Mouse (Mus musculus) neural tube, embryonic 12.5 days (tissue): ENCODE results near the gene Ppme1. TPM values are rescaled to one million over a fixed set of nuclear protein-coding genes. Genes with fewer than 3 reads are reported as not detected.
A peak's percentile ranks its signal among the peaks of the same experiment; 100 is the strongest.

ENCODE experiments used
- ATAC-seq: fragments of 200-750 bp; cut with Nextera tagmentation; 2 replicates; pipeline ENCODE4 v1.8.0; 2017; ENCODE audit warnings: low read depth, mild to moderate bottlenecking, moderate TSS enrichment, moderate library complexity; ENCODE audit not compliant: low FRiP score
- H3K27ac ChIP-seq: fragments of 300-500 bp; sonication (generic); 2 replicates; pipeline ENCODE4 v1.5.1; 2016
- H3K27me3 ChIP-seq: fragments of 300-500 bp; sonication (generic); replicated peaks from 2 replicates; pipeline ENCODE4 v1.6.1; 2016; ENCODE audit warnings: mild to moderate bottlenecking
- H3K36me3 ChIP-seq: fragments of 300-500 bp; sonication (generic); 2 replicates; pipeline ENCODE4 v1.6.1; 2016; ENCODE audit warnings: mild to moderate bottlenecking
- H3K4me1 ChIP-seq: fragments of 300-500 bp; sonication (generic); 2 replicates; pipeline ENCODE4 v1.6.1; 2016
- H3K4me2 ChIP-seq: fragments of 300-500 bp; sonication (generic); replicated peaks from 2 replicates; pipeline ENCODE4 v1.6.1; 2016; ENCODE audit warnings: mild to moderate bottlenecking
- H3K4me3 ChIP-seq: fragments of 300-500 bp; sonication (generic); 2 replicates; pipeline ENCODE4 v1.5.1; 2016
- H3K9ac ChIP-seq: fragments of 300-500 bp; sonication (generic); 2 replicates; pipeline ENCODE4 v1.6.1; 2016; ENCODE audit warnings: mild to moderate bottlenecking
- H3K9me3 ChIP-seq: fragments of 300-500 bp; sonication (generic); 2 replicates; pipeline ENCODE4 v1.6.1; 2016; ENCODE audit warnings: mild to moderate bottlenecking
- WGBS: fragments of 180-500 bp; shearing (Covaris S2); methylation state at CpG from one replicate; pipeline ENCODE4 v1.1.7; 2016; 5-methylcytosine and 5-hydroxymethylcytosine counted together
- polyA plus RNA-seq: library from polyadenylated mRNA; unstranded; fragments of >200 nt; fragmentation: Nextera tagmentation; extraction: Ambion mirVana; gene quantifications from 2 replicates; pipeline ENCODE4 v1.2.1, GENCODE M21; 2016

Gene Ppme1
- polyA plus RNA-seq, 1 experiment from 2014 or later = 127 TPM

DNA sequence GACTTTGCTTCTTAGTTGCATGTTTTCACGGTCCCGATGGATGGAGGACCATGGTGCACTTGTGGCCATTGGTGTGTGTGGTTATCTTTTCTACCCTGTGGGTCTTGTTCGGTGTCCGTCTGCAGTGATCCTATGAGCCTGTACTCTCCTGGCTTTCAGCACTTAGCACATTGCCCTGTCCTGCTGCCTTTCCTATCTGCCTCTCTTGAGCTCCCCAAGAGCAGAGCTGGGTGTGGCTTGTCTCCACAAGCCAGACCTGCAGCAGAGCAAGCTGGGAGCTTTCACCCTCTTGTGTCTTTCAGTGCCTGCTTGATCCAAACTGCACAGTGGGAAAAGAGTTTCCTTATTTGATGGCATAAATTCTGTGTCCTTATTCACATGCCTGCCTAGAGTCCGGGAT is 54.6 kb downstream of the Ppme1 start:
- 97% methylated on average over 5 of the region's 5 CpGs for WGBS
- H3K27ac ChIP-seq = no peak overlapping the region
- no peak overlapping the region for H3K4me3 ChIP-seq
- no peaks in the 10 kb centered on the region for H3K9me3 ChIP-seq
- H3K4me2 ChIP-seq = no peak overlapping the region
- H3K9ac ChIP-seq = no peak overlapping the region
- ATAC-seq = no peak
- H3K4me1 ChIP-seq = no peaks in the 10 kb centered on the region
- no peaks in the 10 kb centered on the region for H3K36me3 ChIP-seq
- no peaks in the 10 kb centered on the region for H3K27me3 ChIP-seq

DNA sequence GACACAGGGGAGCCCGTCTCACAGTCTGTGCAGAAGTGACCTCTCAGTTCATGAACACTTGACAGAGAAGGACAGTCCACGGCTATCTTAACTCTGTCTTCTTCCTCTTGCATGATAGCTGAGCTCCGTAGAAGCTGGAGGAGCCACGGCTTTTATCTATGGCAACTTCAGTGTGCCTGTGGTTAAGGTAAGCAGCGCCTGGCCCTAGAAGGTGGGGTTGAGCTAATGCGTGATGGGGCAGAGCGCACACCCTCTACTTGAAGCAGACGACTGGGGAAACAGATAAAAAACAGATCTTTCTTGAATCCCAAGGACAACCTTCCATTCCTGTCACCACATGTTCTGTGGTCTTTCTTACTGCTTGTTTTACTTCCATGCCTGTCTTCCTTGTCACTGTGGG is 55.2 kb downstream of the Ppme1 start:
- Histone ChIP-seq H3K9ac (no peak overlapping the region), H3K36me3 (no peaks in the 10 kb centered on the region), H3K4me2 (no peak overlapping the region), H3K4me1 (no peaks in the 10 kb centered on the region), H3K4me3 (no peak overlapping the region), H3K9me3 (no peaks in the 10 kb centered on the region), H3K27ac (no peak overlapping the region), H3K27me3 (no peaks in the 10 kb centered on the region)
- ATAC-seq = no peak
- WGBS = 94% methylated on average over 8 of the region's 8 CpGs

DNA sequence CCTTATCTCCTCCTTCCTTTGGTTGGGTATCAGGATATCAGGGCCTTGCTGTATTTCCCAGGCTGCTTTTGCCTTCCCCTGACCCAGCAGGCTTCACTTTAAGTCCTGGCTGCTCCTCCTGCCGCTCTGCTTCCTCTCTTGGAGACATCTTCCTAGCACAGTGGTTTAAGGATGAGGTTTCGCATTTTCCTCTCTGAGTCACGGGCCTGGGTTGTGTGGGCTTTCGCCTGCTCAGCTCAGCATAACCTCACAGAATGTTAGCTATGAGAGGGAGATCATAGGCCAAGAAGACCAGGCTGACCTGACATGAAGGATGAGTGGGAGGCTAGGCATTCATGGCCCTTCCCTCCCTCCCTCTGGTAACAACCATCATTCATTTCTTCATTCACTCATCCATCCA is 59.4 kb downstream of the Ppme1 start:
- ATAC-seq = no peak
- no peak overlapping the region for H3K4me3 ChIP-seq
- no peak overlapping the region for H3K9ac ChIP-seq
- H3K9me3 ChIP-seq = no peaks in the 10 kb centered on the region
- WGBS = 86% methylated on average over 4 of the region's 4 CpGs
- no peak overlapping the region for H3K4me2 ChIP-seq
- H3K4me1 ChIP-seq = peaks cover 21% of the 10 kb centered on the region; the same call in 1 of the 2 replicates
- H3K27ac ChIP-seq = no peak overlapping the region
- no peaks in the 10 kb centered on the region for H3K36me3 ChIP-seq
- no peaks in the 10 kb centered on the region for H3K27me3 ChIP-seq

DNA sequence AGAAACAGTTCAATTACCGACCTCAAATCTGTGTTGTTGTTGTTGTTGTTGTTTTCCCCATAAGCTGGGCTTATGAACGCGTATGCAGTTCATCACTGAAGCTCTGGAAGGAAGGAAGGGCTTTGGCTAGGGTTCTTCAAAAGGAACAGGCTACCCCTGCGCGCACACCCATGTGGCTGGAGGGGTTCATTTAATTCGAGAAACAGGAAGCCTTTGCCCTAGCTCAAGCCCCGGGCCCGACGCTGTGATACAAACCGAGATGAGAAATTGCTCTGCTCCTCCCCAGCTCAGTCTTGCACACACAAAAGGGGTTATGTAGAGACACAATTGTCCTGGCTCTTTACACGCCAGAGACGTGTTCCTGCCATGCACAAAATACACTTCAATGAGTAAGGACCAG is 61.8 kb downstream of the Ppme1 start:
- H3K27ac ChIP-seq = no peak overlapping the region
- no peak overlapping the region for H3K4me3 ChIP-seq
- H3K36me3 ChIP-seq = no peaks in the 10 kb centered on the region
- ATAC-seq = no peak
- WGBS = 80% methylated on average over 12 of the region's 12 CpGs
- H3K27me3 ChIP-seq = no peaks in the 10 kb centered on the region
- no peak overlapping the region for H3K4me2 ChIP-seq
- H3K4me1 ChIP-seq = peaks cover 25% of the 10 kb centered on the region; the same call in 1 of the 2 replicates
- H3K9me3 ChIP-seq = no peaks in the 10 kb centered on the region
- no peak overlapping the region for H3K9ac ChIP-seq

DNA sequence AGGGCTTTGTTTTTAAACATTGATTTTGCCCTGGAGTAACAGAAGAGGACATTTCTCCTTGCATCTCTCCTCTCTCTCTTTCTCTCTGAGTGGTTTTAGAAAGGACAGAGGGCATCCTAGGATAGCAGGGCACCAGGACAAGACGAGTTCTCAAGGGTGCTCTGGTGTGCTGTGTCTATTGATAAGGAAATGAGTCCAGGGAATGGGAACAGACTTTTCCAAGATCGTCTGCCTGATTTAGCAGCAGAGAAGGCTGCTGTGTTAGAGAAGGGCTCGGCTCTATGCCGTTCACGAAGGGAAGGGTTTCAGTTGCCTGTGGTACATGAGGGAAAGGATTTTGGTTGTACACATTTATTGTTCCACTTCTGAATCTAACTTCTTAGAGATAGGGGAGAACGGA is 62.4 kb downstream of the Ppme1 start:
- no peaks in the 10 kb centered on the region for H3K27me3 ChIP-seq
- no peak overlapping the region for H3K4me2 ChIP-seq
- ATAC-seq = no peak
- no peak overlapping the region for H3K27ac ChIP-seq
- no peaks in the 10 kb centered on the region for H3K36me3 ChIP-seq
- H3K4me1 ChIP-seq = peaks cover 25% of the 10 kb centered on the region; the same call in 1 of the 2 replicates
- no peaks in the 10 kb centered on the region for H3K9me3 ChIP-seq
- no peak overlapping the region for H3K4me3 ChIP-seq
- WGBS = 49% methylated on average over 6 of the region's 6 CpGs
- no peak overlapping the region for H3K9ac ChIP-seq

DNA sequence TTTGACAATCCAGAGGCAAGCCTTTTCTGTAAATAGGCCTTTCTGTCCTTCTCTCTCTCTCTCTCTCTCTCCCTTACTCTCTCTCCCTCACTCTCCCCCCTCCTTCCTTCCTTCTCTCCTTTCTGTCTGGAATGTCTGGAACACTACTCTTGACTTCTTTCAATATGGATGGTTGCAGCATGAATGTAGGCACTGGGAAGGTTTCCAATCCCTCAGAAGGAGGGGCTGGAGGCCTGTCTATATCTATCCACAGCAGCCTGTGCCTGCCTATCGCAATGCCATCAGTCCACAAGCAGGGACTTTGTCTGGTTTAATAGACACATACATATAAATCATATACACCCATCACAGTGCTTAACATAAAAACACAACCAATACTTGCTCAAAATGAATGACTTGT is 62.9 kb downstream of the Ppme1 start:
- Histone ChIP-seq H3K36me3 (no peaks in the 10 kb centered on the region), H3K27ac (no peak overlapping the region), H3K4me3 (no peak overlapping the region), H3K27me3 (no peaks in the 10 kb centered on the region), H3K4me1 (peaks cover 25% of the 10 kb centered on the region; the same call in 1 of the 2 replicates), H3K9me3 (no peaks in the 10 kb centered on the region), H3K4me2 (no peak overlapping the region), H3K9ac (no peak overlapping the region)
- no peak for ATAC-seq
- 50% methylated on average over 1 of the region's 1 CpGs for WGBS

DNA sequence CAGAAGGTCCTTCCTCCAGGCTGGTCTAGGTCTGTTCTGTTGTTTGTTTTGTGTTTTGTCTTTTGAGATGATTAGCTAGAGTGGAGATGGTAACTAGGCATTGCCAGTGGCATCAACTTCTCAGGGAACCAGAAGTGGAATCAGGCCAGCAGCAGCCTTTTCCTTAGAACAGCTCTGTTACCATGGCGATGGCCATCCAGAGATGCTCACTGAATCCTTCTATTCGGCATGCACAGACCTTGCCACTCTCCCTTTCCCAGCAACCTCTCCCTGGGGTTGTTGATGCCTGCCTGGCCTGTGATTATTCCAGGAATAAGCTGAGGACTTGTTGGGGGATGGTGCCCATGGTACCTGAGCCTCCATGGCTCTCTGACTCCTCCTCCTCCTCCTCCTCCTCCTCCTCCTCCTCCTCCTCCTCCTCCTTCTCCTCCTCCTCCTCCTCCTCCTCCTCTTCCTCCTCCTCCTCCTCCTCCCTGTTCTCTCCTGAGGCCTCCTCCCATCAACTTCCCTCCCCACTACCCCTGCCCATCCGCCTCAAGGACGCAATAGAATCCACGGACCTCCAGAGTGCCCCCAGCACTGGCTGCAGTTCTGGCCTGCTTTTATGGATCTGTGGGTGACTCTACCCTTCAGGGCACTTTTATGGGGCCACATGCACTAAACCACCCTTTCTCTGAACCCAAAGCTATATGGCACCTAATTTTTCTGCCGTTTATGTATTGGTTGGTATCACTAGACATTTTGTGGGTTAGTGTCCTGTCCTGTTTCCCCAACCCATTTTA is 64.0 kb downstream of the Ppme1 start:
- H3K4me1 ChIP-seq = peaks cover 25% of the 10 kb centered on the region; the same call in 1 of the 2 replicates
- peak; percentile 82 for ATAC-seq
- WGBS = 70% methylated on average over 6 of the region's 6 CpGs
- no peak overlapping the region for H3K9ac ChIP-seq
- H3K27ac ChIP-seq = no peak overlapping the region
- H3K4me2 ChIP-seq = no peak overlapping the region
- H3K27me3 ChIP-seq = no peaks in the 10 kb centered on the region
- H3K36me3 ChIP-seq = no peaks in the 10 kb centered on the region
- no peak overlapping the region for H3K4me3 ChIP-seq
- H3K9me3 ChIP-seq = no peaks in the 10 kb centered on the region

DNA sequence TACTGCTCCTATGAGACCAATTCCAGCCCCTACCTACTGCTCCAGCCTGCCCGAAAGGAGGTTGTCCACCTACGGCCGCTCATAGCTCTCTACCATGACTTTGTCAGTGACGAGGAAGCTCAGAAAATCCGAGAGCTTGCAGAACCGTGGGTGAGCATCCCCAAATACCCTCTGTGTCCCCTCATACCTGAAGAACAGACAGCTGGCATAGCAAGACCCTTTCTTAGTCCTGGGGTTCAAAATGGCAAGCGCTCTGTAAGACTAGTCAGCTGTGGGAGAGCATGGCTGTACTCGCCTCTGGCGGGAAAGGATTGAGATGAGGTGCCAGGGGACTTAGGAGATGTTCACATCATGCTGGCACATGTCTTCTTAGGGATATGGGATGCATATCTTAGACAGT is 66.2 kb downstream of the Ppme1 start:
- Histone ChIP-seq H3K9me3 (no peaks in the 10 kb centered on the region), H3K9ac (no peak overlapping the region), H3K4me2 (no peak overlapping the region), H3K4me1 (peaks cover 25% of the 10 kb centered on the region; the same call in 1 of the 2 replicates), H3K4me3 (no peak overlapping the region), H3K36me3 (no peaks in the 10 kb centered on the region), H3K27me3 (no peaks in the 10 kb centered on the region), H3K27ac (no peak overlapping the region)
- no peak for ATAC-seq
- 91% methylated on average over 9 of the region's 9 CpGs for WGBS

DNA sequence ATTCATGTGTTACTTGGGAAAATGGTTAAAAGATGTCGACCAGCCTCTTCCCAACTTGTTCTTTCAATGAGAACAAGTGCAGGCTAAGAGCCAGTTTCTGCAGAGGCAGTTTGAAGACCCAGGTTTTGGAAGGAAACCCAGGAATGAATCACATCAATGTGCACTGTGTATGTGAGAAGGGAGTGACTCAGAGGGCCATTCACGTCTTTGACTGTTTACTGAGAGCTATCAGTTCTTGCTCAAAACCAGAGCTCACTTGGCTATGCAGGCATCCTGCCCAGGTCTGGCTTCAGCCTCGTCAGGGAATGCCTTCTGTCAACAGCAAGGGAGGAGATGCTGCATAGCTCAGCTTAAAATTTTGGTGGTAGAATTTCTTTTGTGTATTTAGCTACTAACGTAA is 69.8 kb downstream of the Ppme1 start:
- Histone ChIP-seq H3K27ac (no peak overlapping the region), H3K27me3 (no peaks in the 10 kb centered on the region), H3K4me2 (no peak overlapping the region), H3K9me3 (no peaks in the 10 kb centered on the region), H3K4me1 (no peaks in the 10 kb centered on the region), H3K9ac (no peak overlapping the region), H3K36me3 (no peaks in the 10 kb centered on the region), H3K4me3 (no peak overlapping the region)
- no peak for ATAC-seq
- WGBS = 83% methylated on average over 4 of the region's 4 CpGs

DNA sequence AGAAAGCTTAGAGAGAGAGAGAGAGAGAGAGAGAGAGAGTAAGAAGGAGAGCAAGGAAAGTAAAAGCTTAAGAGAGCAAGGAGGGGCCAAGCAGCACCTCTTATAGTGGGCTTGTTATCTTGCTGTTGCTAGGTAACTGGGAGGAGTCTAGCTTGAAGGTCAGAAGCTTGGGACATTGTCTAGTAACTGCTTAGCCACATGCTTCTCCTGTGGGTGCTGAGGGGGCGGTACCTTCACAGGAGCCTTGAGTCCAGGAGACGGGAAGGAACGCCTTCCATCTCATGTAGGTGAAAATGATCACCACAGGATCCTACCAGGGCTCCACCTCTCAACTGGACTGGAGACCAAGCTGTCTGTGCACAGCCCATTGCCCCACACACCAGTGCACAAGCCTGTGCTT is 70.7 kb downstream of the Ppme1 start:
- Histone ChIP-seq H3K9me3 (no peaks in the 10 kb centered on the region), H3K9ac (no peak overlapping the region), H3K4me1 (no peaks in the 10 kb centered on the region), H3K4me2 (no peak overlapping the region), H3K27me3 (no peaks in the 10 kb centered on the region), H3K4me3 (no peak overlapping the region), H3K36me3 (no peaks in the 10 kb centered on the region), H3K27ac (no peak overlapping the region)
- no peak for ATAC-seq
- WGBS = 77% methylated on average over 3 of the region's 3 CpGs

DNA sequence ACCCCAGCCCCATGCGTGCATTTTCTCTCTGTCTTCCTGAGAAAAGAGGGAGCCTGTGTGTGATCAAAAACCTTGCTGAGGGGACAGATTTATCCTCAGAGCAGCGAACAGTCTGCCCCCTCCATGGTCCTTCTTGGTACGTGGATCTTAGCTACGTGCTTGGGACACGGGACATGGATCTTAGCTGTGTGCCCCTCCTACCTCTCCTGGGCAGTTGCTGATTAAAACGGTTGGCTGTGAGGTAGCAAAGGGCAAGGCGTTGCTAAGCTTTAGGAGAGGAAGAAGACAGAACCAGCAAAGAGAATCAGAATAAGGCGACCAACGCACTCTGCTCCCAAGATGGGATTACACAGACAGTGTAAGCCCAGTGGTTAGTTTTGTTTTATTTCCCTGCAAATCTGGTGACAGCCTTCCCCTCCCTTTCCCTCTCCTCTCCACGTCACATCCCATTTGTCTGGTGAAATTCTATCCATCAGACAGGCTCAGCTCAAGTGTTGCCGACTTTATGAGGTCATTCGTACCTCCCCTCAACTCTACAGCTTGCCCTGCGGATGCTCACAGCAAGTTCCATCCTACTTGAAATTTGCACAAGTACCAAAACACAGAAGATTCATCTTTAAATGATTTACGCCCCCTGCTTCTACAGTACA is 73.1 kb downstream of the Ppme1 start:
- Histone ChIP-seq H3K4me2 (no peak overlapping the region), H3K36me3 (no peaks in the 10 kb centered on the region), H3K9ac (no peak overlapping the region), H3K27me3 (no peaks in the 10 kb centered on the region), H3K4me1 (no peaks in the 10 kb centered on the region), H3K9me3 (no peaks in the 10 kb centered on the region), H3K27ac (no peak overlapping the region), H3K4me3 (no peak overlapping the region)
- 68% methylated on average over 14 of the region's 14 CpGs for WGBS
- ATAC-seq = no peak

DNA sequence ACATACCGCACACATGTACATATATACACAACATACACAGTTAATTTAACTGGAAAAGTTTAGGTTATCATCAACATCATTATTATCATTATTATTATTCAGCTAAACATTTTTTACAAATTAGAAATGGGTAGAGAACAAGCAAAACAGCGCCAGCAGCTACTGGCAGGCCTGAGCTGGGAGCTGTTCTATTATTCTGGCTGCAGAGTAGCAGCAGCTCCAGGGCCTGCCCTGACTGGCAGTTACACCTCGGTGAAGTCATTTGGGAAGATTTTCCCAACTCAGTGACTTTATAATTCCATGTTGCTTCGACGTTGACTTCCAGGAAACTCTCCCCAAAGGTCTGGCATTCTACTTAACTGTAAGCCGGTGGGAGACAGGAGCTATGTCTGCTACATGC is 75.4 kb downstream of the Ppme1 start:
- 92% methylated on average over 6 of the region's 6 CpGs for WGBS
- Histone ChIP-seq H3K9me3 (no peaks in the 10 kb centered on the region), H3K36me3 (no peaks in the 10 kb centered on the region), H3K4me1 (no peaks in the 10 kb centered on the region), H3K4me3 (no peak overlapping the region), H3K27ac (no peak overlapping the region), H3K9ac (no peak overlapping the region), H3K27me3 (no peaks in the 10 kb centered on the region), H3K4me2 (no peak overlapping the region)
- no peak for ATAC-seq

DNA sequence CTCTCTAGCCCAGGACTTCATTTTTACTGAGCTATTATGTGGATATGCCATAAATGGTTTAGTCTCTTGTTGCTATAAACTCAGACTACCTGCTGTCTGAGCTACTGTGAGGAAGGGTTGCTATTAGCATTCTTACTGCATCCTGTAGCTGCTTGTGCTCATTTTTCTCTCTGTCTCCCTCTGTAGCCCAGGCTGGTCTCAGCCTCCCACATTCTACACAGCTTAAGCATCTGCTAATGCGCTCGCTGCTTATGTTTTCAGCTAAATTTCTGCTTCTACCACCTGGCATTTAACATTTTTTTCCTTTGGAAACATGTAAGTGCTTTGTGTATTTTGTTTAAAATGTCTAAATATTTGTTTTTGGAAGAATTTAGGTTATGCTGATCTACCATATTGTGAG is 76.4 kb downstream of the Ppme1 start:
- H3K4me3 ChIP-seq = no peak overlapping the region
- no peak for ATAC-seq
- no peaks in the 10 kb centered on the region for H3K9me3 ChIP-seq
- WGBS = 90% methylated on average over 2 of the region's 2 CpGs
- no peaks in the 10 kb centered on the region for H3K36me3 ChIP-seq
- H3K4me1 ChIP-seq = no peaks in the 10 kb centered on the region
- H3K27me3 ChIP-seq = no peaks in the 10 kb centered on the region
- no peak overlapping the region for H3K27ac ChIP-seq
- no peak overlapping the region for H3K4me2 ChIP-seq
- no peak overlapping the region for H3K9ac ChIP-seq
